Mouse (Mus musculus): ENCODE results near the gene Fgfr2. TPM values are rescaled to one million over a fixed set of nuclear protein-coding genes. Genes with fewer than 3 reads are reported as not detected.

Fgfr2 gene
- polyA plus RNA-seq, 1 experiment from 2014 or later: 169 TPM

DNA sequence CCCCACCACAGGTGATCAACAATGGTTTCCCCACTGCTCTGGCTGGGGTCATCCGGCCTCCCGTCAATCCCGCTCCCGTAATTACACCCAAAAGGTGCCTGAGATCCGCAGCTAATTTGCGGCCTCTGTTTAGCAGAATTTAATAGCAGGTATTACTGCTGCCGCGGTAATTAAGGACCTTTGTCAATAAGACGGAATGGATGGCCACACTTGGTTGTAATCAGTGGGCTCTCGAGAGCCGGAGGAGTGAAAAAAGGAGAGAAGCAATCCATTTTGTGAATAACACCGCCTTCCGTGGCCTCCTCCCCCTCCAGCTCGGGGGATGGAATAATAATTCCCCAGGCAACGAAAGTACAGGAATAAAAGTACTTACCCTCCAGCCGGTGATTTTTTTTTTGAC, 1479.1 kb downstream of the Fgfr2 start:
- Histone ChIP-seq H3K9ac (replicated peaks; ENCODE audit: low read depth, low read length) (no peak overlapping the region), H3K27ac (ENCODE audit: low read length) (no peak overlapping the region), H3K4me2 (replicated peaks; ENCODE audit: low read depth, low read length) (peak overlapping the region; percentile 30), H3K36me3 (ENCODE audit: control insufficient read depth, insufficient read depth, low read length) (no peaks in the 10 kb centered on the region), H3K4me3 (ENCODE audit: low read depth, low read length) (peak overlapping the region; percentile 4; the same call in 1 of the 2 replicates), H3K9me3 (ENCODE audit: control insufficient read depth, low read depth, low read length) (no peaks in the 10 kb centered on the region), H3K27me3 (ENCODE audit: control insufficient read depth, insufficient read depth, low read length) (peaks cover 20% of the 10 kb centered on the region; the same call in 1 of the 2 replicates), H3K4me1 (ENCODE audit: control insufficient read depth, insufficient read depth, low read length) (0 out of 2 replicates have a peak, but pooled peaks cover 4% of the 10 kb centered on the region)
- WGBS: 1% methylated on average over 16 of the region's 16 CpGs
- no peak for ATAC-seq (ENCODE audit: insufficient number of reproducible peaks, insufficient read depth, low FRiP score, low read depth)

GRCm38 (mm10) chr7:131643341-131643840, 1479.8 kb downstream of the Fgfr2 start:
- H3K4me2 ChIP-seq (replicated peaks; ENCODE audit: low read depth, low read length): peak overlapping the region; percentile 30; the same call in 1 of the 2 replicates
- ATAC-seq (ENCODE audit: insufficient number of reproducible peaks, insufficient read depth, low FRiP score, low read depth): no peak
- WGBS: 20% methylated on average over 13 of the region's 13 CpGs

GRCm38 (mm10) chr7:131629562-131629961, 1493.6 kb downstream of the Fgfr2 start:
- no peaks in the 10 kb centered on the region for H3K9me3 ChIP-seq (ENCODE audit: control insufficient read depth, low read depth, low read length)

More at GRCm38 (mm10) chr7:131643341-131643840, 1479.8 kb downstream of the Fgfr2 start:
- Histone ChIP-seq H3K27me3 (ENCODE audit: control insufficient read depth, insufficient read depth, low read length) (peaks cover 20% of the 10 kb centered on the region; the same call in 1 of the 2 replicates), H3K4me1 (ENCODE audit: control insufficient read depth, insufficient read depth, low read length) (0 out of 2 replicates have a peak, but pooled peaks cover 4% of the 10 kb centered on the region), H3K27ac (ENCODE audit: low read length) (no peak overlapping the region), H3K36me3 (ENCODE audit: control insufficient read depth, insufficient read depth, low read length) (no peaks in the 10 kb centered on the region), H3K9me3 (ENCODE audit: control insufficient read depth, low read depth, low read length) (no peaks in the 10 kb centered on the region), H3K9ac (replicated peaks; ENCODE audit: low read depth, low read length) (no peak overlapping the region), H3K4me3 (ENCODE audit: low read depth, low read length) (peak overlapping the region; percentile 4; the same call in 1 of the 2 replicates)

DNA sequence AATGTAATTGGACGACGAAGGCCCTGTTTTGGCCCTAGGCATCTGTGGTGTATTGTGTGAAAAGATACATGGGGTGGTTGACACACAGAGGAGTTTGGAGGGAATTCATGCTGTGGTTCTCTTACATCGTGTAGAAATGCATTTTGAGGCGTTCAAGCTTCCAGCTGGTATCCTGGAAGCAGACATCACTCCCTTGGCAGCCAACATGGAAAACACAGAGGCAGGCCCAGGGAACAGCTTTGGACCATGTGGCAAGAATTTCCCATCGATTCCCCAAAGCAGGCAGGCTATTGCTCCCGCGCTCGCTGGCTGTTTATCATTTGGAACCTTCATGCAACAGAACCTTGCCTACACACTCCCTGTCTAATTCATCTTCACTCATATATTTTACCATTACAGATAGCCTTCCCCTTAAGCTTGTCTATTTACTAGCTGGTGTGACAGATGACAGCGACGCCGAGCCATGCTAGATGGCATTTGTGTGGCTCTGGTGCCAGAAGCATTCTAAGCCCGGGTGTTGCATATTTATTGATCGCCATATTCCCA, 1494.2 kb downstream of the Fgfr2 start:
- H3K27me3 ChIP-seq (ENCODE audit: control insufficient read depth, insufficient read depth, low read length): no peaks in the 10 kb centered on the region
- H3K27ac ChIP-seq (ENCODE audit: low read length): no peak overlapping the region
- no peaks in the 10 kb centered on the region for H3K36me3 ChIP-seq (ENCODE audit: control insufficient read depth, insufficient read depth, low read length)
- ATAC-seq (ENCODE audit: insufficient number of reproducible peaks, insufficient read depth, low FRiP score, low read depth): no peak
- 85% methylated on average over 13 of the region's 13 CpGs for WGBS
- no peak overlapping the region for H3K4me2 ChIP-seq (replicated peaks; ENCODE audit: low read depth, low read length)
- H3K9me3 ChIP-seq (ENCODE audit: control insufficient read depth, low read depth, low read length): no peaks in the 10 kb centered on the region
- H3K4me1 ChIP-seq (ENCODE audit: control insufficient read depth, insufficient read depth, low read length): no peaks in the 10 kb centered on the region
- no peak overlapping the region for H3K9ac ChIP-seq (replicated peaks; ENCODE audit: low read depth, low read length)
- no peak overlapping the region for H3K4me3 ChIP-seq (ENCODE audit: low read depth, low read length)

More at GRCm38 (mm10) chr7:131629562-131629961, 1493.6 kb downstream of the Fgfr2 start:
- H3K27me3 ChIP-seq (ENCODE audit: control insufficient read depth, insufficient read depth, low read length): no peaks in the 10 kb centered on the region
- no peaks in the 10 kb centered on the region for H3K36me3 ChIP-seq (ENCODE audit: control insufficient read depth, insufficient read depth, low read length)
- H3K4me2 ChIP-seq (replicated peaks; ENCODE audit: low read depth, low read length): no peak overlapping the region
- no peaks in the 10 kb centered on the region for H3K4me1 ChIP-seq (ENCODE audit: control insufficient read depth, insufficient read depth, low read length)
- WGBS: 69% methylated on average over 8 of the region's 8 CpGs
- no peak for ATAC-seq (ENCODE audit: insufficient number of reproducible peaks, insufficient read depth, low FRiP score, low read depth)
- H3K4me3 ChIP-seq (ENCODE audit: low read depth, low read length): no peak overlapping the region
- no peak overlapping the region for H3K9ac ChIP-seq (replicated peaks; ENCODE audit: low read depth, low read length)
- H3K27ac ChIP-seq (ENCODE audit: low read length): no peak overlapping the region

- H3K4me3 ChIP-seq (ENCODE audit: low read depth, low read length): no peak overlapping the region
- ATAC-seq (ENCODE audit: insufficient number of reproducible peaks, insufficient read depth, low FRiP score, low read depth): no peak
- H3K9me3 ChIP-seq (ENCODE audit: control insufficient read depth, low read depth, low read length): no peaks in the 10 kb centered on the region
- no peaks in the 10 kb centered on the region for H3K27me3 ChIP-seq (ENCODE audit: control insufficient read depth, insufficient read depth, low read length)
- no peaks in the 10 kb centered on the region for H3K4me1 ChIP-seq (ENCODE audit: control insufficient read depth, insufficient read depth, low read length)
- no peak overlapping the region for H3K9ac ChIP-seq (replicated peaks; ENCODE audit: low read depth, low read length)
- H3K27ac ChIP-seq (ENCODE audit: low read length): no peak overlapping the region
- H3K4me2 ChIP-seq (replicated peaks; ENCODE audit: low read depth, low read length): no peak overlapping the region
- H3K36me3 ChIP-seq (ENCODE audit: control insufficient read depth, insufficient read depth, low read length): no peaks in the 10 kb centered on the region
- WGBS: 85% methylated on average over 17 of the region's 17 CpGs
Measured at GRCm38 (mm10) chr7:131628356-131628755, 1494.8 kb downstream of the Fgfr2 start.

- WGBS: 13% methylated on average over 7 of the region's 7 CpGs
- 0 out of 2 replicates have a peak, but pooled peaks have one; percentile 18 for ATAC-seq (ENCODE audit: insufficient number of reproducible peaks, insufficient read depth, low FRiP score, low read depth)
Measured at GRCm38 (mm10) chr7:131609677-131610076, 1513.5 kb downstream of the Fgfr2 start.

DNA sequence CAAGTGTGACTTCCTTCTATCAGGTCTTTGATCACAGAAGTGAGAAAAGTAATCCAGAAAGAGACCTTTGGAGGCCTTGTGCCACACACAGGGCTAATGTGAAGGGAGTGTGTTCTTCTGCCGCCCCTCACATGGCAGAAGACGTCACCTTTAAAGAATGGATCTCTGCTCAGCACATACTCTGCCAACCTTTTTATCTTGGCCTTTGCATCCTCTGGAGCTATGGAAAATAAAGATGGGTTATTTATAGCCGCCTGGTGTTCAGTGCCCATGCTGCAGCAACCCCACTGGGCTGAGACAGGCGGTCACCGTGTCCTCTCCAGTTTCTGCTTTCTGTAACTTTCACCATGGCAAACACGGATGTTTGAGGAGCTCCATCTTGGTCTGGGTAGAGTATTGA, 1515.1 kb downstream of the Fgfr2 start:
- H3K4me2 ChIP-seq (replicated peaks; ENCODE audit: low read depth, low read length): no peak overlapping the region
- 89% methylated on average over 6 of the region's 6 CpGs for WGBS
- no peaks in the 10 kb centered on the region for H3K36me3 ChIP-seq (ENCODE audit: control insufficient read depth, insufficient read depth, low read length)
- H3K27me3 ChIP-seq (ENCODE audit: control insufficient read depth, insufficient read depth, low read length): no peaks in the 10 kb centered on the region
- H3K9ac ChIP-seq (replicated peaks; ENCODE audit: low read depth, low read length): no peak overlapping the region
- ATAC-seq (ENCODE audit: insufficient number of reproducible peaks, insufficient read depth, low FRiP score, low read depth): no peak
- no peaks in the 10 kb centered on the region for H3K4me1 ChIP-seq (ENCODE audit: control insufficient read depth, insufficient read depth, low read length)
- H3K4me3 ChIP-seq (ENCODE audit: low read depth, low read length): no peak overlapping the region
- H3K9me3 ChIP-seq (ENCODE audit: control insufficient read depth, low read depth, low read length): no peaks in the 10 kb centered on the region
- no peak overlapping the region for H3K27ac ChIP-seq (ENCODE audit: low read length)

More at GRCm38 (mm10) chr7:131609677-131610076, 1513.5 kb downstream of the Fgfr2 start:
- no peak overlapping the region for H3K4me2 ChIP-seq (replicated peaks; ENCODE audit: low read depth, low read length)
- H3K27me3 ChIP-seq (ENCODE audit: control insufficient read depth, insufficient read depth, low read length): no peaks in the 10 kb centered on the region
- H3K9ac ChIP-seq (replicated peaks; ENCODE audit: low read depth, low read length): no peak overlapping the region
- no peaks in the 10 kb centered on the region for H3K36me3 ChIP-seq (ENCODE audit: control insufficient read depth, insufficient read depth, low read length)
- no peaks in the 10 kb centered on the region for H3K4me1 ChIP-seq (ENCODE audit: control insufficient read depth, insufficient read depth, low read length)
- no peaks in the 10 kb centered on the region for H3K9me3 ChIP-seq (ENCODE audit: control insufficient read depth, low read depth, low read length)
- H3K27ac ChIP-seq (ENCODE audit: low read length): no peak overlapping the region
- H3K4me3 ChIP-seq (ENCODE audit: low read depth, low read length): no peak overlapping the region

DNA sequence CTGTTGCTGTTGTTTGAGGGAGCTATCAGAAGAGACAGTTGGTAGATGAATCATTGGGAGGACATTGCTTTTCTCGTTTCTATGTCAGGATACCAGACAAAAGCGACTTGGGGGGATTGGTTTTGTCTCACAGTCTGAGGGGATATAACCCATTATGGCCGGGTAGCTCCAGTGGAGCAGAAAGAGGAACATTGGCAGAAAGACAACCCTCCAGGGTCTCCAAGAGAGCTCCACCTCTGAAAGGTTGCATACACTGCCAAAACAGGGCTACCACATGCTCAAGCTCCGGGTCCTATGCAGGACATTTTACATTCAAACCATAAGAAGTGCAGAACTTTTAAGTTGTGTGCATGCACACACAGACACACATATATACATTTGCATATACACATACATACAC, 1517.7 kb downstream of the Fgfr2 start:
- Histone ChIP-seq H3K4me2 (replicated peaks; ENCODE audit: low read depth, low read length) (no peak overlapping the region), H3K9me3 (ENCODE audit: control insufficient read depth, low read depth, low read length) (no peaks in the 10 kb centered on the region), H3K27ac (ENCODE audit: low read length) (no peak overlapping the region), H3K36me3 (ENCODE audit: control insufficient read depth, insufficient read depth, low read length) (no peaks in the 10 kb centered on the region), H3K27me3 (ENCODE audit: control insufficient read depth, insufficient read depth, low read length) (no peaks in the 10 kb centered on the region), H3K4me3 (ENCODE audit: low read depth, low read length) (no peak overlapping the region), H3K9ac (replicated peaks; ENCODE audit: low read depth, low read length) (no peak overlapping the region), H3K4me1 (ENCODE audit: control insufficient read depth, insufficient read depth, low read length) (no peaks in the 10 kb centered on the region)
- ATAC-seq (ENCODE audit: insufficient number of reproducible peaks, insufficient read depth, low FRiP score, low read depth): no peak
- 72% methylated on average over 4 of the region's 4 CpGs for WGBS

Data from stomach, embryonic 14.5 days (tissue).